ENCODE assay signal across 28 mouse cellular contexts in genomic region chr11:38762241-38762640, GRCm38 (mm10).
"Had no signal": no experiment of that assay in that cellular context is flagged by ENCODE, and none has a peak within 500 bp of the region (broad histone marks: within the 10 kb centered on the region; RNA-seq: fewer than 3 reads in every experiment).

No protein-coding gene starts in this region.

- H3K9ac ChIP-seq: embryonic facial prominence, embryonic 12.5 days; embryonic facial prominence, embryonic 13.5 days; embryonic facial prominence, embryonic 15.5 days; forebrain, embryonic 12.5 days; forebrain, embryonic 13.5 days; forebrain, embryonic 15.5 days; forebrain, postnatal 0 days had no signal

- H3K36me3 ChIP-seq: embryonic facial prominence, embryonic 10.5 days; embryonic facial prominence, embryonic 12.5 days; embryonic facial prominence, embryonic 13.5 days; embryonic facial prominence, embryonic 15.5 days; forebrain, embryonic 10.5 days; forebrain, embryonic 12.5 days; forebrain, embryonic 15.5 days had no signal

- H3K4me1 ChIP-seq: embryonic facial prominence, embryonic 10.5 days; embryonic facial prominence, embryonic 12.5 days; embryonic facial prominence, embryonic 13.5 days; embryonic facial prominence, embryonic 15.5 days; forebrain, embryonic 10.5 days; forebrain, embryonic 12.5 days; forebrain, embryonic 13.5 days; forebrain, embryonic 15.5 days had no signal

- H3K4me3 ChIP-seq: embryonic facial prominence, embryonic 10.5 days; embryonic facial prominence, embryonic 12.5 days; embryonic facial prominence, embryonic 13.5 days; embryonic facial prominence, embryonic 15.5 days; erythroblast, embryonic 14.5 days; forebrain, embryonic 10.5 days; forebrain, embryonic 12.5 days; forebrain, embryonic 13.5 days; forebrain, embryonic 15.5 days; gastrocnemius, adult 2 months; heart, adult 2 months had no signal

- H3K9me3 ChIP-seq: embryonic facial prominence, embryonic 10.5 days; embryonic facial prominence, embryonic 12.5 days; embryonic facial prominence, embryonic 13.5 days; embryonic facial prominence, embryonic 15.5 days; forebrain, embryonic 10.5 days; forebrain, embryonic 12.5 days; forebrain, embryonic 13.5 days; forebrain, embryonic 15.5 days had no signal

- H3K27me3 ChIP-seq: embryonic facial prominence, embryonic 12.5 days; embryonic facial prominence, embryonic 13.5 days; embryonic facial prominence, embryonic 15.5 days; forebrain, embryonic 12.5 days; forebrain, embryonic 13.5 days; forebrain, embryonic 15.5 days had no signal

- ATAC-seq: forebrain, embryonic 13.5 days; forebrain, embryonic 14.5 days; forebrain, embryonic 15.5 days; forebrain, embryonic 16.5 days; forebrain, postnatal 0 days had no signal

- DNase-seq: cerebellum, adult 8-10 months; cerebellum, adult 9-10 months; cerebellum, adult 9-11 months; cerebellum, postnatal 10 days; cerebellum, postnatal 14 days; cerebellum, postnatal 25 days; cerebellum, postnatal 36 days; embryo, embryonic 11 days; forebrain, postnatal 0 days; gastrocnemius, adult 2 months; gastrocnemius, postnatal 10 days; gastrocnemius, postnatal 14 days; gastrocnemius, postnatal 25 days; gastrocnemius, postnatal 36 days; heart, adult 11 months; heart, adult 18-20 months; heart, adult 2 months had no signal

- H3K27ac ChIP-seq: embryonic facial prominence, embryonic 10.5 days; embryonic facial prominence, embryonic 12.5 days; embryonic facial prominence, embryonic 13.5 days; embryonic facial prominence, embryonic 15.5 days; forebrain, embryonic 10.5 days; forebrain, embryonic 12.5 days; forebrain, embryonic 13.5 days; forebrain, embryonic 15.5 days; gastrocnemius, adult 2 months; heart, adult 2 months had no signal

- H3K4me2 ChIP-seq: embryonic facial prominence, embryonic 12.5 days; embryonic facial prominence, embryonic 13.5 days; embryonic facial prominence, embryonic 15.5 days; forebrain, embryonic 12.5 days; forebrain, embryonic 13.5 days; forebrain, embryonic 15.5 days had no signal
